In the genomic region with DNA sequence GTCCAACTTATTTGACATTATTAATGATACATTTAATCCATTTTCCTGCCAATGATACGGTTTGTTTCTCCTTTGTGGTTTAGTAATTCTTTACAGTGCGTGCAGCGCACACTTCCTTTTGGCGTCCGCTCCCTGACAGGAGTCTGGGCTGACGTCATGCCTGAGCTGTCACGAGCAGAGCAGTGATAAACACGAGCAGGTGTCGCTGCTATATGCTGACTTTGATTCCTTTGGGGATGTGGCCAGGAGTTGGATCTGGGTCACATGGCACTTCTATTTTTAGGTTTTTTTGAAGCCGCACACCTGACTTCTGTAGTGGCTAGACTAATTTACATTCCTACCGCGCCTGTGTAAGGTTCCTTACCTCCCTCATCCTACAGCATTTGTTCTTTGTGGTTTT, we compare ENCODE assay signal across 9 mouse cellular contexts. TPM values are rescaled to one million over a fixed set of nuclear protein-coding genes. Genes with fewer than 3 reads are reported as not detected.
DNase-seq lines count a peak whose midpoint lies in the region; ATAC-seq lines count a peak whose summit lies in the region.
"Had no signal": no experiment of that assay in that cellular context is flagged by ENCODE, and none has a peak within 500 bp of the region (broad histone marks: within the 10 kb centered on the region; RNA-seq: fewer than 3 reads in every experiment).

No protein-coding gene starts in this region.

- 63% methylated on average over 12 of the region's 12 CpGs for WGBS in hindbrain, embryonic 15.5 days
- 88% methylated on average over 12 of the region's 12 CpGs for WGBS in hindbrain, embryonic 10.5 days

- no peak overlapping the region for H3K27ac ChIP-seq in hindbrain, embryonic 15.5 days (replicated peaks)
- no peak overlapping the region for H3K27ac ChIP-seq in hindbrain, embryonic 10.5 days

- no peaks in the 10 kb centered on the region for H3K9me3 ChIP-seq in hindbrain, embryonic 15.5 days
- H3K9me3 ChIP-seq in hindbrain, embryonic 10.5 days = no peaks in the 10 kb centered on the region

- H3K9ac ChIP-seq in hindbrain, embryonic 15.5 days = no peak overlapping the region

- no peaks in the 10 kb centered on the region; the same call in 1 of the 2 replicates for H3K4me1 ChIP-seq in hindbrain, embryonic 15.5 days (replicated peaks)
- H3K4me1 ChIP-seq in hindbrain, embryonic 10.5 days (replicated peaks) = peaks cover 16% of the 10 kb centered on the region

- H3K4me2 ChIP-seq in hindbrain, embryonic 15.5 days = no peak overlapping the region

- no peak overlapping the region for H3K4me3 ChIP-seq in hindbrain, embryonic 15.5 days
- no peak overlapping the region for H3K4me3 ChIP-seq in hindbrain, embryonic 10.5 days
- H3K4me3 ChIP-seq: erythroblast, embryonic 14.5 days had no signal

- peak; percentile 11 to 18 for DNase-seq in cerebellum, adult 18-20 months
- no peak for DNase-seq in cerebellum, adult 11-12 months
- DNase-seq in hindbrain, embryonic 10.5 days (ENCODE audit: low spot score) = no peak
- DNase-seq in retina, postnatal 1 day = peak; percentile 21
- DNase-seq in retina, embryonic 14.5 days (ENCODE audit: low spot score) = no peak
- DNase-seq in right cerebral cortex, postnatal 25 days = peak; percentile 30
- DNase-seq in B cell, adult 2 months = no peak

- peak; percentile 63; the same call in 1 of the 2 replicates for ATAC-seq in hindbrain, embryonic 15.5 days (ENCODE audit: low FRiP score, low read depth)

- H3K27me3 ChIP-seq in hindbrain, embryonic 15.5 days = no peaks in the 10 kb centered on the region
- H3K27me3 ChIP-seq in hindbrain, embryonic 10.5 days (ENCODE audit: insufficient read depth, poor library complexity, severe bottlenecking) = no peaks in the 10 kb centered on the region

- no peaks in the 10 kb centered on the region for H3K36me3 ChIP-seq in hindbrain, embryonic 15.5 days
- no peaks in the 10 kb centered on the region for H3K36me3 ChIP-seq in hindbrain, embryonic 10.5 days

RNA-seq across cellular contexts. Expression of a gene that starts 17.2 kb away (rescaled TPM):
- 32.3 and 38.8 TPM in 2 replicates for polyA plus RNA-seq in hindbrain, embryonic 15.5 days (2015; fragmentation: Nextera tagmentation; extraction: Ambion mirVana)
- polyA plus RNA-seq in hindbrain, embryonic 10.5 days (2016; fragmentation: Nextera tagmentation; extraction: Ambion mirVana) = 1.0 and 2.8 TPM in 2 replicates

RNA-seq across cellular contexts. Expression of a gene that starts 35.6 kb away (rescaled TPM):
- polyA plus RNA-seq in hindbrain, embryonic 15.5 days (2015; fragmentation: Nextera tagmentation; extraction: Ambion mirVana) = 0.60 and 1.4 TPM in 2 replicates
- polyA plus RNA-seq in hindbrain, embryonic 10.5 days (2016; fragmentation: Nextera tagmentation; extraction: Ambion mirVana) = 0.16 and 0.48 TPM in 2 replicates
- polyA plus RNA-seq: erythroblast, embryonic 14.5 days had no signal

Comparison
In these comparisons a context has a peak if more than half of its experiments do, and no peak if none do; other contexts are left out.
1. DNase-seq: peak in cerebellum, adult 18-20 months (2 of 2), retina, postnatal 1 day (single experiment) and right cerebral cortex, postnatal 25 days (single experiment); none in cerebellum, adult 11-12 months (single experiment), hindbrain, embryonic 10.5 days (single experiment), retina, embryonic 14.5 days (single experiment) and B cell, adult 2 months (0 of 2).